Mouse (Mus musculus): Measurements from ENCODE around the gene Hmga1b. TPM values are rescaled to one million over a fixed set of nuclear protein-coding genes. Genes with fewer than 3 reads are reported as not detected.
"Not testable (repeated sequence)": the region's sequence is repeated elsewhere in the genome, so short reads cannot be mapped to it uniquely, and the experiment has no call there.

The Hmga1b gene
- polyA plus RNA-seq, 1 experiment from 2014 or later: 4.8 TPM

GRCm38 (mm10) chr11:120736424-120736823 lies 26.2 kb upstream of the Hmga1b start:
- H3K9me3 ChIP-seq: no peaks in the 10 kb centered on the region
- H3K4me2 ChIP-seq: no peak overlapping the region
- H3K4me3 ChIP-seq: no peak overlapping the region
- no peaks in the 10 kb centered on the region for H3K36me3 ChIP-seq
- 58% methylated on average over 6 of the region's 6 CpGs for WGBS
- no peak overlapping the region for H3K27ac ChIP-seq
- peaks cover 11% of the 10 kb centered on the region; the same call in 1 of the 2 replicates for H3K4me1 ChIP-seq
- no peaks in the 10 kb centered on the region for H3K27me3 ChIP-seq
- ATAC-seq (ENCODE audit: borderline replicate concordance, extremely low read depth, low FRiP score, low TSS enrichment): no peak
- H3K9ac ChIP-seq: no peak overlapping the region

- Histone ChIP-seq H3K4me3 (no peak overlapping the region), H3K36me3 (no peaks in the 10 kb centered on the region), H3K27ac (no peak overlapping the region), H3K9me3 (no peaks in the 10 kb centered on the region), H3K9ac (no peak overlapping the region), H3K4me2 (no peak overlapping the region), H3K4me1 (0 out of 2 replicates have a peak, but pooled peaks cover 3% of the 10 kb centered on the region), H3K27me3 (no peaks in the 10 kb centered on the region)
- no peak for ATAC-seq (ENCODE audit: borderline replicate concordance, extremely low read depth, low FRiP score, low TSS enrichment)
- 82% methylated on average over 5 of the region's 5 CpGs for WGBS
Observed at GRCm38 (mm10) chr11:120740981-120741380, 21.6 kb upstream of the Hmga1b start.

GRCm38 (mm10) chr11:120744121-120744701 lies 18.4 kb upstream of the Hmga1b start:
- no peaks in the 10 kb centered on the region for H3K27me3 ChIP-seq
- H3K4me2 ChIP-seq: no peak overlapping the region
- H3K4me1 ChIP-seq: 0 out of 2 replicates have a peak, but pooled peaks cover 3% of the 10 kb centered on the region
- H3K4me3 ChIP-seq: no peak overlapping the region
- no peaks in the 10 kb centered on the region for H3K36me3 ChIP-seq
- WGBS: 38% methylated on average over 7 of the region's 7 CpGs
- H3K27ac ChIP-seq: peak overlapping the region; percentile 96
- no peak overlapping the region for H3K9ac ChIP-seq
- H3K9me3 ChIP-seq: no peaks in the 10 kb centered on the region
- peak; percentile 88 for ATAC-seq (ENCODE audit: borderline replicate concordance, extremely low read depth, low FRiP score, low TSS enrichment)

- ATAC-seq (ENCODE audit: borderline replicate concordance, extremely low read depth, low FRiP score, low TSS enrichment): no peak
- Histone ChIP-seq H3K4me1 (0 out of 2 replicates have a peak, but pooled peaks cover 3% of the 10 kb centered on the region), H3K4me2 (no peak overlapping the region), H3K27ac (no peak overlapping the region), H3K4me3 (no peak overlapping the region), H3K36me3 (no peaks in the 10 kb centered on the region), H3K27me3 (no peaks in the 10 kb centered on the region), H3K9ac (no peak overlapping the region), H3K9me3 (no peaks in the 10 kb centered on the region)
- 76% methylated on average over 4 of the region's 4 CpGs for WGBS
Observed at GRCm38 (mm10) chr11:120747974-120748373, 14.6 kb upstream of the Hmga1b start.

GRCm38 (mm10) chr11:120749430-120749829 lies 13.2 kb upstream of the Hmga1b start:
- no peak overlapping the region for H3K27ac ChIP-seq
- no peaks in the 10 kb centered on the region for H3K27me3 ChIP-seq
- 61% methylated on average over 8 of the region's 8 CpGs for WGBS
- H3K9me3 ChIP-seq: no peaks in the 10 kb centered on the region
- no peak for ATAC-seq (ENCODE audit: borderline replicate concordance, extremely low read depth, low FRiP score, low TSS enrichment)
- no peak overlapping the region for H3K4me3 ChIP-seq
- H3K9ac ChIP-seq: no peak overlapping the region
- H3K36me3 ChIP-seq: no peaks in the 10 kb centered on the region
- H3K4me2 ChIP-seq: no peak overlapping the region
- H3K4me1 ChIP-seq: 0 out of 2 replicates have a peak, but pooled peaks cover 3% of the 10 kb centered on the region

- WGBS: 52% methylated on average over 4 of the region's 4 CpGs
Observed at GRCm38 (mm10) chr11:120751606-120752005, 11.0 kb upstream of the Hmga1b start.

GRCm38 (mm10) chr11:120760236-120760635 lies 2.4 kb upstream of the Hmga1b start:
- 82% methylated on average over 9 of the region's 9 CpGs for WGBS
- H3K4me3 ChIP-seq: no peak overlapping the region
- no peak for ATAC-seq (ENCODE audit: borderline replicate concordance, extremely low read depth, low FRiP score, low TSS enrichment)
- no peak overlapping the region for H3K4me2 ChIP-seq
- no peaks in the 10 kb centered on the region for H3K36me3 ChIP-seq
- peaks cover 3% of the 10 kb centered on the region; the same call in 1 of the 2 replicates for H3K9me3 ChIP-seq
- H3K27me3 ChIP-seq: peaks cover 6% of the 10 kb centered on the region; the same call in 1 of the 2 replicates
- no peak overlapping the region for H3K9ac ChIP-seq
- no peak overlapping the region for H3K27ac ChIP-seq
- H3K4me1 ChIP-seq: peaks cover 7% of the 10 kb centered on the region; the same call in 1 of the 2 replicates

More at GRCm38 (mm10) chr11:120751606-120752005, 11.0 kb upstream of the Hmga1b start:
- H3K36me3 ChIP-seq: no peaks in the 10 kb centered on the region
- no peaks in the 10 kb centered on the region for H3K4me1 ChIP-seq
- no peak overlapping the region for H3K27ac ChIP-seq
- H3K4me2 ChIP-seq: no peak overlapping the region
- H3K4me3 ChIP-seq: no peak overlapping the region
- no peaks in the 10 kb centered on the region for H3K27me3 ChIP-seq
- H3K9ac ChIP-seq: no peak overlapping the region
- ATAC-seq (ENCODE audit: borderline replicate concordance, extremely low read depth, low FRiP score, low TSS enrichment): no peak
- no peaks in the 10 kb centered on the region for H3K9me3 ChIP-seq

GRCm38 (mm10) chr11:120761811-120762671 lies 553 bp upstream of the Hmga1b start:
- H3K36me3 ChIP-seq: no peaks in the 10 kb centered on the region
- no peak overlapping the region for H3K27ac ChIP-seq
- H3K4me2 ChIP-seq: no peak overlapping the region; the same call in 1 of the 2 replicates
- H3K9me3 ChIP-seq: peaks cover under 1% of the 10 kb centered on the region; the same call in 1 of the 2 replicates
- 55% methylated on average over 14 of the region's 14 CpGs for WGBS
- H3K27me3 ChIP-seq: peaks cover 6% of the 10 kb centered on the region; the same call in 1 of the 2 replicates
- H3K4me1 ChIP-seq: peaks cover 7% of the 10 kb centered on the region; the same call in 1 of the 2 replicates
- no peak for ATAC-seq (ENCODE audit: borderline replicate concordance, extremely low read depth, low FRiP score, low TSS enrichment)
- H3K4me3 ChIP-seq: no peak overlapping the region
- no peak overlapping the region for H3K9ac ChIP-seq

GRCm38 (mm10) chr11:120763121-120763999 lies 766 bp downstream of the Hmga1b start:
- 42% methylated on average over 2 of the region's 23 CpGs for WGBS
- not testable (repeated sequence) for H3K9me3 ChIP-seq, H3K27ac ChIP-seq, H3K27me3 ChIP-seq, H3K4me3 ChIP-seq, H3K9ac ChIP-seq, H3K36me3 ChIP-seq, H3K4me1 ChIP-seq
- H3K4me2 ChIP-seq: peak overlapping the region; percentile 41
- ATAC-seq (ENCODE audit: borderline replicate concordance, extremely low read depth, low FRiP score, low TSS enrichment): peak; percentile 41; the same call in 1 of the 2 replicates

- not testable (repeated sequence) for H3K36me3 ChIP-seq; H3K4me1 ChIP-seq; H3K9me3 ChIP-seq; ATAC-seq (ENCODE audit: borderline replicate concordance, extremely low read depth, low FRiP score, low TSS enrichment); H3K27me3 ChIP-seq; H3K4me3 ChIP-seq; H3K4me2 ChIP-seq; H3K27ac ChIP-seq; H3K9ac ChIP-seq
- WGBS: 70% methylated on average over 4 of the region's 7 CpGs
Observed at GRCm38 (mm10) chr11:120767023-120767422, 4.4 kb downstream of the Hmga1b start.

- WGBS: 58% methylated on average over 1 of the region's 1 CpGs
Observed at GRCm38 (mm10) chr11:120768206-120768605, 5.6 kb downstream of the Hmga1b start.

More at GRCm38 (mm10) chr11:120768206-120768605, 5.6 kb downstream of the Hmga1b start:
- no peak for ATAC-seq (ENCODE audit: borderline replicate concordance, extremely low read depth, low FRiP score, low TSS enrichment)
- Histone ChIP-seq H3K4me3 (no peak overlapping the region), H3K9me3 (no peaks in the 10 kb centered on the region), H3K9ac (no peak overlapping the region), H3K27ac (no peak overlapping the region), H3K27me3 (no peaks in the 10 kb centered on the region), H3K36me3 (no peaks in the 10 kb centered on the region), H3K4me2 (no peak overlapping the region), H3K4me1 (no peaks in the 10 kb centered on the region)
